Mouse (Mus musculus) neural tube, embryonic 14.5 days (tissue): ENCODE measurements around the gene Glipr2. TPM values are rescaled to one million over a fixed set of nuclear protein-coding genes. Genes with fewer than 3 reads are reported as not detected.
A peak's percentile ranks its signal among the peaks of the same experiment; 100 is the strongest.

Experiments
- ATAC-seq: fragments of 200-750 bp; cut with Nextera tagmentation; 2 replicates; pipeline ENCODE4 v1.8.0; 2017; ENCODE audit warnings: low read depth, mild to moderate bottlenecking, moderate TSS enrichment, moderate library complexity
- H3K27ac ChIP-seq: fragments of 300-500 bp; sonication (generic); 2 replicates; pipeline ENCODE4 v1.5.1; 2014; ENCODE audit warnings: low read depth, mild to moderate bottlenecking, control low read depth, low read length, moderate library complexity, mixed read lengths
- H3K27me3 ChIP-seq: fragments of 300-500 bp; sonication (generic); 2 replicates; pipeline ENCODE4 v1.6.1; 2014; ENCODE audit warnings: low read length; ENCODE audit not compliant: control insufficient read depth, insufficient read depth
- H3K36me3 ChIP-seq: fragments of 300-500 bp; sonication (generic); 2 replicates; pipeline ENCODE4 v1.6.1; 2014; ENCODE audit warnings: low read length, mixed read lengths; ENCODE audit not compliant: control insufficient read depth, insufficient read depth
- H3K4me1 ChIP-seq: fragments of 300-500 bp; sonication (generic); 2 replicates; pipeline ENCODE4 v1.6.1; 2014; ENCODE audit warnings: low read length; ENCODE audit not compliant: control insufficient read depth, insufficient read depth
- H3K4me2 ChIP-seq: fragments of 300-500 bp; sonication (generic); 2 replicates; pipeline ENCODE4 v1.6.1; 2014; ENCODE audit warnings: mild to moderate bottlenecking, low read depth, low read length, control low read depth
- H3K4me3 ChIP-seq: fragments of 300-500 bp; sonication (generic); 2 replicates; pipeline ENCODE4 v1.5.1; 2014; ENCODE audit warnings: low read depth, low read length, control low read depth, mixed read lengths
- H3K9ac ChIP-seq: fragments of 300-500 bp; sonication (generic); replicated peaks from 2 replicates; pipeline ENCODE4 v1.6.1; 2014; ENCODE audit warnings: low read depth, mild to moderate bottlenecking, control low read depth, low read length, mixed read lengths
- H3K9me3 ChIP-seq: fragments of 300-500 bp; sonication (generic); 2 replicates; pipeline ENCODE4 v1.6.1; 2016; ENCODE audit warnings: low read length; ENCODE audit not compliant: control insufficient read depth
- WGBS: fragments of 180-500 bp; shearing (Covaris S2); extraction: QIAGEN DNeasy Blood & Tissue Kit; methylation state at CpG from one replicate; pipeline ENCODE4 v1.1.7; 2014; 5-methylcytosine and 5-hydroxymethylcytosine counted together
- polyA plus RNA-seq: library from polyadenylated mRNA; unstranded; fragments of >200 nt; fragmentation: Nextera tagmentation; extraction: Ambion mirVana; gene quantifications from 2 replicates; pipeline ENCODE4 v1.2.1, GENCODE M21; 2014

The Glipr2 gene
- polyA plus RNA-seq, 1 experiment from 2014 or later, result 37.3 TPM

GRCm38 (mm10) chr4:43976223-43976740 is 19.1 kb downstream of the Glipr2 start:
- 82% methylated on average over 6 of the region's 6 CpGs for WGBS
- no peak for ATAC-seq
- Histone ChIP-seq H3K36me3 (no peaks in the 10 kb centered on the region), H3K4me2 (no peak overlapping the region), H3K9ac (no peak overlapping the region), H3K4me3 (no peak overlapping the region), H3K4me1 (peaks cover 21% of the 10 kb centered on the region), H3K27ac (0 out of 2 replicates have a peak overlapping the region, but pooled peaks have one; percentile 16), H3K9me3 (no peaks in the 10 kb centered on the region), H3K27me3 (no peaks in the 10 kb centered on the region)

- Histone ChIP-seq H3K4me3 (no peak overlapping the region), H3K4me1 (peaks cover 11% of the 10 kb centered on the region), H3K36me3 (no peaks in the 10 kb centered on the region), H3K4me2 (no peak overlapping the region), H3K27ac (peak overlapping the region; percentile 4), H3K9me3 (no peaks in the 10 kb centered on the region), H3K27me3 (no peaks in the 10 kb centered on the region), H3K9ac (0 out of 2 replicates have a peak overlapping the region, but pooled peaks have one; percentile 28)
- ATAC-seq, result peak; percentile 28; the same call in 1 of the 2 replicates
- 17% methylated on average over 17 of the region's 17 CpGs for WGBS
These were observed 21.6 kb downstream of the Glipr2 start for GRCm38 (mm10) chr4:43978521-43979443.

GRCm38 (mm10) chr4:43979746-43980145 is 22.5 kb downstream of the Glipr2 start:
- Histone ChIP-seq H3K9ac (no peak overlapping the region), H3K4me3 (no peak overlapping the region), H3K9me3 (no peaks in the 10 kb centered on the region), H3K4me1 (peaks cover 11% of the 10 kb centered on the region), H3K27ac (no peak overlapping the region), H3K4me2 (no peak overlapping the region), H3K36me3 (no peaks in the 10 kb centered on the region), H3K27me3 (no peaks in the 10 kb centered on the region)
- peak; percentile 30; the same call in 1 of the 2 replicates for ATAC-seq
- WGBS, result 56% methylated on average over 3 of the region's 3 CpGs

GRCm38 (mm10) chr4:43980236-43980635 is 23.0 kb downstream of the Glipr2 start:
- Histone ChIP-seq H3K4me3 (no peak overlapping the region), H3K4me1 (peaks cover 11% of the 10 kb centered on the region), H3K9me3 (no peaks in the 10 kb centered on the region), H3K27ac (no peak overlapping the region), H3K27me3 (no peaks in the 10 kb centered on the region), H3K36me3 (no peaks in the 10 kb centered on the region), H3K4me2 (no peak overlapping the region), H3K9ac (no peak overlapping the region)
- 85% methylated on average over 4 of the region's 4 CpGs for WGBS
- ATAC-seq, result no peak

- no peak for ATAC-seq
- WGBS, result 94% methylated on average over 6 of the region's 6 CpGs
- no peaks in the 10 kb centered on the region for H3K9me3 ChIP-seq
- H3K27ac ChIP-seq, result no peak overlapping the region
- peaks cover 11% of the 10 kb centered on the region for H3K4me1 ChIP-seq
- no peak overlapping the region for H3K4me3 ChIP-seq
- H3K27me3 ChIP-seq, result no peaks in the 10 kb centered on the region
- H3K36me3 ChIP-seq, result no peaks in the 10 kb centered on the region
- no peak overlapping the region for H3K4me2 ChIP-seq
- no peak overlapping the region for H3K9ac ChIP-seq
These were observed 23.6 kb downstream of the Glipr2 start for GRCm38 (mm10) chr4:43980846-43981245.

- ATAC-seq, result no peak
- Histone ChIP-seq H3K27me3 (no peaks in the 10 kb centered on the region), H3K9ac (no peak overlapping the region), H3K36me3 (no peaks in the 10 kb centered on the region), H3K4me2 (no peak overlapping the region), H3K4me3 (no peak overlapping the region), H3K9me3 (no peaks in the 10 kb centered on the region), H3K27ac (no peak overlapping the region), H3K4me1 (peaks cover 11% of the 10 kb centered on the region)
- WGBS, result 90% methylated on average over 7 of the region's 7 CpGs
These were observed 24.1 kb downstream of the Glipr2 start for GRCm38 (mm10) chr4:43981251-43981650.

- H3K27ac ChIP-seq, result no peak overlapping the region
- H3K9me3 ChIP-seq, result no peaks in the 10 kb centered on the region
- peaks cover 11% of the 10 kb centered on the region for H3K4me1 ChIP-seq
- WGBS, result 2% methylated on average over 24 of the region's 24 CpGs
- no peaks in the 10 kb centered on the region for H3K36me3 ChIP-seq
- peak overlapping the region; percentile 26 for H3K4me3 ChIP-seq
- no peaks in the 10 kb centered on the region for H3K27me3 ChIP-seq
- peak overlapping the region; percentile 56 for H3K4me2 ChIP-seq
- H3K9ac ChIP-seq, result peak overlapping the region; percentile 55
- peak; percentile 95 for ATAC-seq
These were observed 25.0 kb downstream of the Glipr2 start for GRCm38 (mm10) chr4:43982053-43982732.

- ATAC-seq, result no peak
- Histone ChIP-seq H3K36me3 (no peaks in the 10 kb centered on the region), H3K9ac (peak within 1 kb of the TSS; percentile 55), H3K27ac (no peak within 1 kb of the TSS), H3K9me3 (no peaks in the 10 kb centered on the region), H3K27me3 (no peaks in the 10 kb centered on the region), H3K4me1 (peaks cover 11% of the 10 kb centered on the region), H3K4me3 (peak within 1 kb of the TSS; percentile 26), H3K4me2 (peak within 1 kb of the TSS; percentile 56)
- 83% methylated on average over 11 of the region's 11 CpGs for WGBS
These were observed 26.0 kb downstream of the Glipr2 start, which contains the start of gene Ccin for GRCm38 (mm10) chr4:43983181-43983580. Ccin (plus strand) TSS chr4:43983483.
